Mouse (Mus musculus): ENCODE results near the gene Derl3. TPM values are rescaled to one million over a fixed set of nuclear protein-coding genes. Genes with fewer than 3 reads are reported as not detected.

Derl3 gene
- total and polyA plus RNA-seq, 2 experiments: 2.1 to 15.0 TPM

- H3K27me3 ChIP-seq (ENCODE audit: control insufficient read depth, insufficient read depth, low read length): no peaks in the 10 kb centered on the region
- no peak overlapping the region for H3K27ac ChIP-seq (replicated peaks; ENCODE audit: insufficient read depth, low read depth, low read length)
- 63% methylated on average over 7 of the region's 7 CpGs for WGBS
- peaks cover 4% of the 10 kb centered on the region for H3K4me1 ChIP-seq (ENCODE audit: control insufficient read depth, insufficient read depth, low read length)
- TF ChIP-seq POLR2A (IDR thresholded peaks at IDR 0.05; ENCODE audit: extremely low read depth, insufficient read depth, low read length) (no peak), CTCF (IDR thresholded peaks at IDR 0.05; ENCODE audit: low read depth, low read length) (no peak)
- H3K79me2 ChIP-seq (ENCODE audit: control insufficient read depth, insufficient read depth, low read length): no peaks in the 10 kb centered on the region
- no peak overlapping the region for H3K4me3 ChIP-seq (ENCODE audit: insufficient read depth, low read depth, low read length)
- H3K9ac ChIP-seq (ENCODE audit: low read depth, low read length): no peak overlapping the region
- no peak for DNase-seq (ENCODE audit: extremely low read depth, low read depth, low spot score)
- no peaks in the 10 kb centered on the region for H3K36me3 ChIP-seq (ENCODE audit: control insufficient read depth, insufficient read depth, low read length)
Measured at GRCm38 (mm10) chr10:75860746-75861145, 32.5 kb upstream of the Derl3 start.

- TF ChIP-seq CTCF (IDR thresholded peaks at IDR 0.05; ENCODE audit: low read depth, low read length) (no peak), POLR2A (IDR thresholded peaks at IDR 0.05; ENCODE audit: extremely low read depth, insufficient read depth, low read length) (no peak)
- no peaks in the 10 kb centered on the region for H3K36me3 ChIP-seq (ENCODE audit: control insufficient read depth, insufficient read depth, low read length)
- peaks cover 4% of the 10 kb centered on the region for H3K4me1 ChIP-seq (ENCODE audit: control insufficient read depth, insufficient read depth, low read length)
- no peak overlapping the region for H3K4me3 ChIP-seq (ENCODE audit: insufficient read depth, low read depth, low read length)
- no peak overlapping the region for H3K27ac ChIP-seq (replicated peaks; ENCODE audit: insufficient read depth, low read depth, low read length)
- no peaks in the 10 kb centered on the region for H3K27me3 ChIP-seq (ENCODE audit: control insufficient read depth, insufficient read depth, low read length)
- H3K79me2 ChIP-seq (ENCODE audit: control insufficient read depth, insufficient read depth, low read length): no peaks in the 10 kb centered on the region
- H3K9ac ChIP-seq (ENCODE audit: low read depth, low read length): no peak overlapping the region
- 80% methylated on average over 5 of the region's 5 CpGs for WGBS
- no peak for DNase-seq (ENCODE audit: extremely low read depth, low read depth, low spot score)
Measured at GRCm38 (mm10) chr10:75861587-75861986, 31.6 kb upstream of the Derl3 start.

GRCm38 (mm10) chr10:75872025-75872914, 20.9 kb upstream of the Derl3 start:
- peak overlapping the region; percentile 49 for H3K27ac ChIP-seq (replicated peaks; ENCODE audit: insufficient read depth, low read depth, low read length)
- DNase-seq (ENCODE audit: extremely low read depth, low read depth, low spot score): no peak
- H3K27me3 ChIP-seq (ENCODE audit: control insufficient read depth, insufficient read depth, low read length): no peaks in the 10 kb centered on the region
- H3K4me1 ChIP-seq (ENCODE audit: control insufficient read depth, insufficient read depth, low read length): peaks cover 3% of the 10 kb centered on the region; the same call in 1 of the 2 replicates
- peak overlapping the region; percentile 45; the same call in 1 of the 2 replicates for H3K4me3 ChIP-seq (ENCODE audit: insufficient read depth, low read depth, low read length)
- no peaks in the 10 kb centered on the region for H3K36me3 ChIP-seq (ENCODE audit: control insufficient read depth, insufficient read depth, low read length)
- TF ChIP-seq POLR2A (IDR thresholded peaks at IDR 0.05; ENCODE audit: extremely low read depth, insufficient read depth, low read length) (no peak), CTCF (IDR thresholded peaks at IDR 0.05; ENCODE audit: low read depth, low read length) (no peak)
- no peaks in the 10 kb centered on the region for H3K79me2 ChIP-seq (ENCODE audit: control insufficient read depth, insufficient read depth, low read length)
- WGBS: 40% methylated on average over 10 of the region's 10 CpGs
- peak overlapping the region; percentile 64 for H3K9ac ChIP-seq (ENCODE audit: low read depth, low read length)

- no peak overlapping the region; the same call in 1 of the 2 replicates for H3K4me3 ChIP-seq (ENCODE audit: insufficient read depth, low read depth, low read length)
- DNase-seq (ENCODE audit: extremely low read depth, low read depth, low spot score): peak; percentile 91
- no peak overlapping the region for H3K9ac ChIP-seq (ENCODE audit: low read depth, low read length)
- 5% methylated on average over 11 of the region's 11 CpGs for WGBS
- peaks cover 3% of the 10 kb centered on the region; the same call in 1 of the 2 replicates for H3K4me1 ChIP-seq (ENCODE audit: control insufficient read depth, insufficient read depth, low read length)
- H3K79me2 ChIP-seq (ENCODE audit: control insufficient read depth, insufficient read depth, low read length): no peaks in the 10 kb centered on the region
- no peaks in the 10 kb centered on the region for H3K27me3 ChIP-seq (ENCODE audit: control insufficient read depth, insufficient read depth, low read length)
- peak overlapping the region; percentile 49 for H3K27ac ChIP-seq (replicated peaks; ENCODE audit: insufficient read depth, low read depth, low read length)
- TF ChIP-seq POLR2A (IDR thresholded peaks at IDR 0.05; ENCODE audit: extremely low read depth, insufficient read depth, low read length) (no peak), CTCF (IDR thresholded peaks at IDR 0.05; ENCODE audit: low read depth, low read length) (no peak)
- H3K36me3 ChIP-seq (ENCODE audit: control insufficient read depth, insufficient read depth, low read length): no peaks in the 10 kb centered on the region
Measured at GRCm38 (mm10) chr10:75872915-75873542, 20.2 kb upstream of the Derl3 start.

GRCm38 (mm10) chr10:75873543-75874170, 19.6 kb upstream of the Derl3 start:
- Histone ChIP-seq H3K27me3 (ENCODE audit: control insufficient read depth, insufficient read depth, low read length) (no peaks in the 10 kb centered on the region), H3K79me2 (ENCODE audit: control insufficient read depth, insufficient read depth, low read length) (no peaks in the 10 kb centered on the region), H3K27ac (replicated peaks; ENCODE audit: insufficient read depth, low read depth, low read length) (no peak overlapping the region), H3K4me1 (ENCODE audit: control insufficient read depth, insufficient read depth, low read length) (peaks cover 3% of the 10 kb centered on the region; the same call in 1 of the 2 replicates), H3K4me3 (ENCODE audit: insufficient read depth, low read depth, low read length) (no peak overlapping the region), H3K9ac (ENCODE audit: low read depth, low read length) (no peak overlapping the region), H3K36me3 (ENCODE audit: control insufficient read depth, insufficient read depth, low read length) (no peaks in the 10 kb centered on the region)
- 49% methylated on average over 10 of the region's 10 CpGs for WGBS
- no peak for TF ChIP-seq CTCF (IDR thresholded peaks at IDR 0.05; ENCODE audit: low read depth, low read length)
- DNase-seq (ENCODE audit: extremely low read depth, low read depth, low spot score): no peak

Data from liver, adult 2 months (tissue).